Mouse (Mus musculus) inflammation-experienced regulatory T-cells, adult 16 weeks (primary cell): ENCODE data around the gene Gm13090. TPM values are rescaled to one million over a fixed set of nuclear protein-coding genes. Genes with fewer than 3 reads are reported as not detected.

ENCODE experiments used
- polyA plus RNA-seq: library from polyadenylated mRNA; unstranded; fragments of 100-300 nt; shearing (Covaris generic); gene quantifications from one replicate; pipeline ENCODE4 v1.2.1, GENCODE M21; 2017

Gm13090 gene
- polyA plus RNA-seq: not detected

GRCm38 (mm10) chr4:151089270-151089669 lies at the start of gene Gm13090:
Gene Gm13090, plus strand, starts transcription at chr4:151089570.

GRCm38 (mm10) chr4:151044037-151044943 lies 45.1 kb upstream of the Gm13090 start, which contains the start of gene Per3:
Gene Per3, minus strand, starts transcription at chr4:151044665.

GRCm38 (mm10) chr4:151057347-151058321 lies 31.7 kb upstream of the Gm13090 start, which contains the start of gene Vamp3:
Gene Vamp3, minus strand, starts transcription at chr4:151057963.

Other genes with a start within 250 kb of the Gm13090 start
- gene Errfi1, start 235.7 kb upstream of the Gm13090 start, polyA plus RNA-seq: 2.8 TPM
- 391 TPM for gene Park7, start 175.1 kb upstream of the Gm13090 start, polyA plus RNA-seq
- 317 TPM for gene Tnfrsf9, start 175.0 kb upstream of the Gm13090 start, polyA plus RNA-seq
- not detected for gene Uts2, start 92.5 kb upstream of the Gm13090 start, polyA plus RNA-seq
- gene Per3, start 44.9 kb upstream of the Gm13090 start, polyA plus RNA-seq: 1.6 TPM
- gene Vamp3, start 31.6 kb upstream of the Gm13090 start, polyA plus RNA-seq: 60.3 TPM